Mouse (Mus musculus) liver, embryonic 14.5 days (tissue): Measurements from ENCODE around the gene Asb10.

Experiments
- CTCF ChIP-seq: IDR thresholded peaks from 2 replicates; pipeline ENCODE4 v1.5.1; 2016; ENCODE audit warnings: antibody characterized with exemption, low read depth, control low read depth
- EP300 ChIP-seq: IDR thresholded peaks from 2 replicates; pipeline ENCODE4 v1.6.1; 2016; ENCODE audit warnings: antibody characterized with exemption, low read depth

DNA sequence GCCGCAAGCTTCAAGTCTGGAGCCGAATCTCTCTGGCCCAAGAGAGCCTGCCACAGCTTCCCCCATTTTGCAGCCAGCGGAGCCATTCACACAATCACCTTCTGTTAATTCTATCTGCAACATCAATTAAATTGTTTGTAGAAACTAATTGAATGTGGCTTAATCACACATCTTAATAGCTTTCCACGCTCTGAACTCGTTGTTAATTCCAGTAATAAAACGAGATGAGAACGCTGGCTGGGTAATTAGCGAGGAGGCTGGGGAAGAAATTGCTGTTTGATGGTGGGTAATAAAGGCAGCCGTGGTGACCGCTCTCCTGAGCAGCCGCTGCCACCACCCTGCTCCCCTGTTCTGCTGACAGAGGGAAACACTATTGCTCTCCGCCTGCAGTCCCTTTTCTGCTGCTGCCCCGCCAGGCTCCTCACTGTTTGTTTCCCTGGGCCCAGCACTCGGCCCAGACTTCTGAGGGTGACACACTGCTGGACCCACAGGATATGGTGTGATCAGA lies 50.3 kb downstream of the Asb10 start:
- TF ChIP-seq EP300 (no peak), CTCF (no peak)
